Mouse (Mus musculus) bone marrow macrophage, adult 2 months (primary cell): ENCODE data around the gene Htra3.

Experiments used
- CTCF ChIP-seq: IDR thresholded peaks from 2 replicates; pipeline ENCODE4 v1.5.1; 2012; ENCODE audit warnings: low read depth, mild to moderate bottlenecking, low read length, moderate library complexity
- POLR2A ChIP-seq: IDR thresholded peaks from 2 replicates; pipeline ENCODE4 v1.6.1; 2012; ENCODE audit warnings: mild to moderate bottlenecking, low read depth, low read length, borderline replicate concordance

GRCm38 (mm10) chr5:35632841-35633240 lies 46.7 kb downstream of the Htra3 start:
- no peak for TF ChIP-seq POLR2A
- TF ChIP-seq CTCF, result no peak
